Mouse (Mus musculus) bone marrow macrophage, adult 2 months (primary cell): ENCODE data around the gene Ankrd7.

Source experiments
- CTCF ChIP-seq: IDR thresholded peaks from 2 replicates; pipeline ENCODE4 v1.5.1; 2012; ENCODE audit warnings: low read depth, mild to moderate bottlenecking, low read length, moderate library complexity
- POLR2A ChIP-seq: IDR thresholded peaks from 2 replicates; pipeline ENCODE4 v1.6.1; 2012; ENCODE audit warnings: mild to moderate bottlenecking, low read depth, low read length, borderline replicate concordance

DNA sequence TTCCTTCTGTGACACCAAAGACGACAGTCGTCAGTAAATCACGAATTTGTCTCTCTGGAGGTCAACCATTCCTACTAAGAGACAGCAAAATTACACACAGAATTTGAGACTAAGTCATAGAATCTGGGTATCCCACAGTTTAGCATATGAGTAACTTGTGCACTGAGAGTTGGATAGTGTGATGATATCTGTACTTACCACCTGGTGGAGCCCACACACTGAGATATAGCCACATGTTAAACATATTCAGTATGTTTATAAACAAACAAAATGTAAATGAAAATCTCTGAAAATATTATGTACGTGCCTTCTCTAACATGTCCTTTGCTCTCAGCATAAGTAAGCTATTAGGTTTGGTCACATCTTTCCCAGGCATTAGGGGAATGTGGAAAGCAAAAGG is 47.1 kb downstream of the Ankrd7 start:
- TF ChIP-seq CTCF (no peak), POLR2A (no peak)
